In the genomic region with DNA sequence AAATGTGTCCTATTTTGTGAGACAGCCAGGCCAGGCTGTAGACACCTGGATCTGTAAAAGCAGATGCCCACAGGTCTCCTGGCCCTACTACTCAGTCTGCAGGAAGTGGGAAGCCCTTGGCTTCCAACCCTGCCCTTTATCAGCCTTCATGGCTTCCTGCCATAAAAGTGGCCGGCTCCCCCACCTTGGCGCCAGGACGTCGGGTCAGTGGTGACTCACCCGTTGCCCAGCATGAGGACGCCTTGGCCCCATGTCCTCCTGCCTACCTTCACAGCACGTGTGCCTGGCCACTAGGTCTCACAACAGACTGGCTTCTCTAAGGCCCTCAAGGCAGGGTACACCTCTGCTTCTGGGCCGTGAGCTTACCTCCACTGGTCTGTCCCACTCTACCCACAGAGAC, we compare ENCODE assay signal across 9 mouse cellular contexts. TPM values are rescaled to one million over a fixed set of nuclear protein-coding genes. Genes with fewer than 3 reads are reported as not detected.
DNase-seq lines count a peak whose midpoint lies in the region; ATAC-seq lines count a peak whose summit lies in the region.
"Had no signal": no experiment of that assay in that cellular context is flagged by ENCODE, and none has a peak within 500 bp of the region (broad histone marks: within the 10 kb centered on the region; RNA-seq: fewer than 3 reads in every experiment).

No protein-coding gene starts in this region.

- intact Hi-C loops in left cerebral cortex, postnatal 4 days (cut with DNase I): no loop called here

- DNase-seq in cerebellum, adult 11 months: peak; percentile 61
- DNase-seq in cerebellum, postnatal 14 days: no peak
- peak; percentile 91 to 96 for DNase-seq in adrenal gland, adult (ENCODE audit: inconsistent age in 2 of 2, low spot score in 1 of 2)
- peak; percentile 50 to 69 for DNase-seq in kidney, postnatal 4 days
- no peak for DNase-seq in left cerebral cortex, postnatal 4 days

- H3K27ac ChIP-seq in heart, embryonic 13.5 days (replicated peaks): peak overlapping the region; percentile 76
- no peak overlapping the region for H3K27ac ChIP-seq in midbrain, embryonic 16.5 days (ENCODE audit: low read length)

- peaks cover 42% of the 10 kb centered on the region for H3K4me1 ChIP-seq in heart, embryonic 13.5 days
- H3K4me1 ChIP-seq in midbrain, embryonic 16.5 days (ENCODE audit: control insufficient read depth, insufficient read depth, low read length): peaks cover 5% of the 10 kb centered on the region; the same call in 1 of the 2 replicates

- H3K9ac ChIP-seq in heart, embryonic 13.5 days: 0 out of 2 replicates have a peak overlapping the region, but pooled peaks have one; percentile 41
- H3K9ac ChIP-seq in midbrain, embryonic 16.5 days (ENCODE audit: low read depth, low read length): no peak overlapping the region
- H3K9ac ChIP-seq: limb, embryonic 15.5 days had no signal

- no peaks in the 10 kb centered on the region for H3K9me3 ChIP-seq in heart, embryonic 13.5 days
- no peaks in the 10 kb centered on the region for H3K9me3 ChIP-seq in midbrain, embryonic 16.5 days (replicated peaks; ENCODE audit: control insufficient read depth, low read length, poor library complexity, severe bottlenecking)
- H3K9me3 ChIP-seq: limb, embryonic 15.5 days had no signal

- peaks cover 5% of the 10 kb centered on the region; the same call in 1 of the 2 replicates for H3K36me3 ChIP-seq in heart, embryonic 13.5 days
- H3K36me3 ChIP-seq in midbrain, embryonic 16.5 days (ENCODE audit: control insufficient read depth, insufficient read depth, low read length): no peaks in the 10 kb centered on the region

- WGBS in heart, embryonic 13.5 days: 27% methylated on average over 8 of the region's 8 CpGs
- WGBS in midbrain, embryonic 16.5 days: 81% methylated on average over 8 of the region's 8 CpGs

- H3K4me2 ChIP-seq in heart, embryonic 13.5 days: no peak overlapping the region
- no peak overlapping the region for H3K4me2 ChIP-seq in midbrain, embryonic 16.5 days (ENCODE audit: low read length)
- H3K4me2 ChIP-seq: limb, embryonic 15.5 days had no signal

- H3K27me3 ChIP-seq in heart, embryonic 13.5 days (replicated peaks): peaks cover 10% of the 10 kb centered on the region
- no peaks in the 10 kb centered on the region for H3K27me3 ChIP-seq in midbrain, embryonic 16.5 days (ENCODE audit: control insufficient read depth, insufficient read depth, low read depth, low read length)
- H3K27me3 ChIP-seq: limb, embryonic 15.5 days had no signal

- ATAC-seq in heart, embryonic 13.5 days (ENCODE audit: extremely low read depth, insufficient number of reproducible peaks, low FRiP score, low TSS enrichment): no peak
- no peak for ATAC-seq in monocyte, adult 5-6 weeks (replicated peaks; ENCODE audit: insufficient number of reproducible peaks, low FRiP score, low TSS enrichment, poor library complexity, severe bottlenecking)
- no peak for ATAC-seq in midbrain, embryonic 16.5 days

- H3K4me3 ChIP-seq in heart, embryonic 13.5 days: no peak overlapping the region
- no peak overlapping the region for H3K4me3 ChIP-seq in midbrain, embryonic 16.5 days (ENCODE audit: low read depth, low read length)
- H3K4me3 ChIP-seq: limb, embryonic 15.5 days had no signal

RNA-seq across cellular contexts. Expression of gene Nudt14, which starts 10.5 kb away (rescaled TPM):
- polyA plus RNA-seq in heart, embryonic 13.5 days (2015; fragmentation: Nextera tagmentation; extraction: Ambion mirVana): 45.3 and 47.2 TPM in 2 replicates
- 6.5 to 9.3 TPM (median 7.9 TPM) in 3 replicates for total RNA-seq in monocyte, adult 5-6 weeks (2017)
- total RNA-seq in left cerebral cortex, postnatal 4 days (2021): 10 to 100 TPM; 12.5 to 16.7 TPM
- polyA plus RNA-seq in midbrain, embryonic 16.5 days (2015; fragmentation: Nextera tagmentation; extraction: Ambion mirVana): 48.0 and 53.1 TPM in 2 replicates

RNA-seq across cellular contexts. Expression of gene Jag2, which starts 22.9 kb away (rescaled TPM):
- polyA plus RNA-seq in heart, embryonic 13.5 days (2015; fragmentation: Nextera tagmentation; extraction: Ambion mirVana): 2.5 and 2.7 TPM in 2 replicates
- 0.11 to 3.6 TPM (median 3.4 TPM) in 3 replicates for total RNA-seq in monocyte, adult 5-6 weeks (2017)
- total RNA-seq in left cerebral cortex, postnatal 4 days (2021): 10 to 100 TPM; 76.5 to 97.2 TPM
- polyA plus RNA-seq in midbrain, embryonic 16.5 days (2015; fragmentation: Nextera tagmentation; extraction: Ambion mirVana): 10.4 and 14.8 TPM in 2 replicates

RNA-seq across cellular contexts. Expression of gene Btbd6, which starts 23.8 kb away (rescaled TPM):
- polyA plus RNA-seq in heart, embryonic 13.5 days (2015; fragmentation: Nextera tagmentation; extraction: Ambion mirVana): 21.7 and 22.0 TPM in 2 replicates
- 2.6 to 4.7 TPM (median 3.0 TPM) in 3 replicates for total RNA-seq in monocyte, adult 5-6 weeks (2017)
- 10 to 100 TPM; 53.6 to 59.2 TPM for total RNA-seq in left cerebral cortex, postnatal 4 days (2021)
- 55.5 and 58.8 TPM in 2 replicates for polyA plus RNA-seq in midbrain, embryonic 16.5 days (2015; fragmentation: Nextera tagmentation; extraction: Ambion mirVana)

RNA-seq across cellular contexts. Expression of gene Brf1, which starts 48.1 kb away (rescaled TPM):
- 32.5 and 35.5 TPM in 2 replicates for polyA plus RNA-seq in heart, embryonic 13.5 days (2015; fragmentation: Nextera tagmentation; extraction: Ambion mirVana)
- total RNA-seq in monocyte, adult 5-6 weeks (2017): 84.1 to 109 TPM (median 105 TPM) in 3 replicates
- total RNA-seq in left cerebral cortex, postnatal 4 days (2021): 10 to 100 TPM; 64.5 to 67.2 TPM
- 44.2 and 46.5 TPM in 2 replicates for polyA plus RNA-seq in midbrain, embryonic 16.5 days (2015; fragmentation: Nextera tagmentation; extraction: Ambion mirVana)

Comparison
In these comparisons a context has a peak if more than half of its experiments do, and no peak if none do; other contexts are left out.
1. DNase-seq: peak in cerebellum, adult 11 months (single experiment), adrenal gland, adult (2 of 2) and kidney, postnatal 4 days (2 of 2); none in cerebellum, postnatal 14 days (0 of 2) and left cerebral cortex, postnatal 4 days (single experiment).
2. RNA of gene Jag2, which starts 22.9 kb away (total RNA-seq): 76.5 to 97.2 TPM in left cerebral cortex, postnatal 4 days; 0.11 to 3.6 TPM in monocyte, adult 5-6 weeks; every median in the first group is over 10 times any median in the second.